Mouse (Mus musculus) forebrain, postnatal 0 days (tissue): ENCODE results near the gene Astn2. TPM values are rescaled to one million over a fixed set of nuclear protein-coding genes. Genes with fewer than 3 reads are reported as not detected.
A peak's percentile ranks its signal among the peaks of the same experiment; 100 is the strongest.

Source experiments
- ATAC-seq: fragments of 200-750 bp; cut with Nextera tagmentation; 2 replicates; pipeline ENCODE4 v1.8.0; 2017; ENCODE audit warnings: mild to moderate bottlenecking, moderate library complexity
- DNase-seq: peaks from one replicate; pipeline ENCODE4 v3.0.0-alpha.2; 2015
- H3K27ac ChIP-seq: fragments of 300-500 bp; sonication (generic); 2 replicates; pipeline ENCODE4 v1.5.1; 2014; ENCODE audit warnings: low read depth, mild to moderate bottlenecking, antibody characterized with exemption, low read length, moderate library complexity, mixed read lengths
- H3K27me3 ChIP-seq: fragments of 300-500 bp; sonication (generic); 2 replicates; pipeline ENCODE4 v1.6.1; 2014; ENCODE audit warnings: mild to moderate bottlenecking, low read length, mixed read lengths; ENCODE audit not compliant: insufficient read depth
- H3K36me3 ChIP-seq: fragments of 300-500 bp; sonication (generic); 2 replicates; pipeline ENCODE4 v1.6.1; 2014; ENCODE audit warnings: mild to moderate bottlenecking, moderate library complexity; ENCODE audit not compliant: insufficient read depth
- H3K4me1 ChIP-seq: fragments of 300-500 bp; sonication (generic); 2 replicates; pipeline ENCODE4 v1.6.1; 2014; ENCODE audit warnings: antibody characterized with exemption; ENCODE audit not compliant: insufficient read depth
- H3K4me2 ChIP-seq: fragments of 300-500 bp; sonication (generic); 2 replicates; pipeline ENCODE4 v1.6.1; 2014; ENCODE audit warnings: low read depth, mild to moderate bottlenecking, moderate library complexity
- H3K4me3 ChIP-seq: fragments of 300-500 bp; sonication (generic); 2 replicates; pipeline ENCODE4 v1.5.1; 2014; ENCODE audit warnings: low read depth, low read length, mixed read lengths
- H3K9ac ChIP-seq: fragments of 300-500 bp; sonication (generic); 2 replicates; pipeline ENCODE4 v1.6.1; 2014; ENCODE audit warnings: mild to moderate bottlenecking
- H3K9me3 ChIP-seq: fragments of 300-500 bp; sonication (generic); 2 replicates; pipeline ENCODE4 v1.6.1; 2016; ENCODE audit warnings: low read length
- CTCF ChIP-seq: sonication (generic); IDR thresholded peaks from 2 replicates; pipeline ENCODE4 v1.5.1; 2016; ENCODE audit warnings: antibody characterized with exemption, control low read depth, low read depth
- WGBS: fragments of 180-500 bp; shearing (Covaris S2); extraction: QIAGEN DNeasy Blood & Tissue Kit; methylation state at CpG from one replicate; pipeline ENCODE4 v1.1.7; 2014; 5-methylcytosine and 5-hydroxymethylcytosine counted together
- polyA plus RNA-seq: library from polyadenylated mRNA; unstranded; fragments of >200 nt; fragmentation: Nextera tagmentation; extraction: Ambion mirVana; gene quantifications from 2 replicates; pipeline ENCODE4 v1.2.1, GENCODE M21; 2015
- total RNA-seq: library from RNA; depleted of rRNA; stranded (reverse); fragments of >200 nt; gene quantifications from 2 replicates; pipeline ENCODE4 v1.2.3, GENCODE M21; 2014

Gene Astn2
- total and polyA plus RNA-seq, 2 experiments from 2014 or later, result 0.98 to 20.9 TPM

DNA sequence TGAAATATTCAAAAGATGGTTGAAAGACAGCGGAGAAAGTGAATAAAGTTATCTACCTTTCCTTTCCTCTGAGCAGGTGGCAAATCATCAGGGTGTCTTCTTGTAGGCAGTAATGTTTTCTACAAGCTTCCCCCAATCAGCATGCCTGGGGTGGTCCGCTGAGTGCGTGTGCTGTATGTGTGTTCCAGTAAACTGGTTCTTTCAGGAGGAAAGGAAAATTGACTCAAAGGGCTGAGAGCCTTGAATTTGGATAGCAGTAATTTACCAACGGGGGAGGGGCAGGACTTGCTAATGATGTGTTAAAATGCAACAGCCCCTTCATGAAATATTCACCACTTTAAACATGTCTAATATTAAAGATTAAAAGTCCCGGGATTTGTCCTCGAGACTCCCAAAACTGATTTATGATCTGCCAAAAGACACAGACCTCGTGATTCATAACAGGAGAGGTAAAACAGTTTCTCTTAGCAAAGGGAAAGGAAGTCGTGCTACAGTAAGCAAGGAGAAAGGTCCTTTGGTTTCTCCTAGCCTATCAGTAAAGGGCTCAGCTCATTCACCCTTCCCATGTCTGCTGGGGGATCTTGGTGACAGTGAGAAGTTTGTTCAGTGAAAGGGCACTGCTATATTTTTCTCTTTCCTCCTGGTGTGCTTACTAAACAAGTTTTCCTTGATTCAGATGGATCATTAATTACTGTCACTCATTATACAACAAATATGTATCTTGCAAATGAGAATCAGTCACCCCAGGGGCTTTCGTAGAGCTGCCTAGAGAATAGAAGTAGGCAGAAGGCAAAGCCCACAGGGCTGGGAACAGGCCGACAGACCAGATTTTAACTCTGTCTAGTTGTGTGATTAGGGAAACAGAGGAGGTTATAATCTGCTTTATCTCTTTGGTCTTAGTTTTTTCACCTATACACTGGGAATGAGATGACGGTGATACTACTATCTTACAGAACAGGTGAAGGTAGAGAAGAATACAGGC is 488.1 kb downstream of the Astn2 start:
- no peak for TF ChIP-seq CTCF
- no peak for DNase-seq
- peak; percentile 56; the same call in 1 of the 2 replicates for ATAC-seq

DNA sequence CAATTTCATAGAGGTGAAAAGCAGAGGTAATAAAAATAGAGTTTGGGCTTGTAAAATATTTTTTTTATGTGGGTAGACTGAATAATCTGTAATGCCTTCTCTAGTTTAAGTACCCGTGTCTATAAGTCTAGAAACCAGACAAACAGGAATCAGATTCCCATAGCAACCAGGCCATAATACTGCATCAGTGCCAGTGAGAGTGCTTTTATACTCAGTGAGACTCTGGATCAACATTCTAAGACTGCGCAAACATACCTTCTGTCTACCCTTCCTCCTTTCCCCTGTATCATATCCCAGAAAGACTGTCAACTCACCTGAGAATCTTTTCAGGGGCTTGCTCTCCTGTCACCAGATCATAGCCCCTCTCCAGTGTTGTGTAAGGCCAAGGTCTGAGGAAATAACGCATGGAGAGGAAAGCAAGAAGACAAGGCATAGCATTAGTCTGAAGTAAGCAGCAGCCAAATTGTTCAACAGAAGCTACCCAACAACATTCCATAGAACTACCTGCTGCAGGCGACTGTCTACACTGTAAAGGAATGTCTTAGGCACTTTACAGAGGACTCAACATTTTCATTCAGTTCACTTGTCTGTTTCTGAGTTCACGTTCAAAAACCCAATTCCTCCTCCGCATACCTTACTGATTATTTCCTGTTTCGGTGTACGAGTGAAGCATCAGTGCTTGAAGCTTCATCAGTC is 492.0 kb downstream of the Astn2 start:
- no peak for DNase-seq
- Histone ChIP-seq H3K4me2 (no peak overlapping the region), H3K4me1 (no peaks in the 10 kb centered on the region; the same call in 1 of the 2 replicates), H3K9me3 (no peaks in the 10 kb centered on the region), H3K36me3 (no peaks in the 10 kb centered on the region), H3K27ac (no peak overlapping the region), H3K27me3 (no peaks in the 10 kb centered on the region), H3K9ac (no peak overlapping the region), H3K4me3 (no peak overlapping the region)
- 84% methylated on average over 8 of the region's 8 CpGs for WGBS
- no peak; the same call in 1 of the 2 replicates for ATAC-seq
- TF ChIP-seq CTCF, result no peak

More for the DNA sequence above, 488.1 kb downstream of the Astn2 start:
- 46% methylated on average over 11 of the region's 11 CpGs for WGBS
- Histone ChIP-seq H3K27ac (no peak overlapping the region), H3K4me1 (no peaks in the 10 kb centered on the region), H3K9ac (no peak overlapping the region), H3K4me2 (no peak overlapping the region), H3K36me3 (no peaks in the 10 kb centered on the region), H3K27me3 (no peaks in the 10 kb centered on the region), H3K9me3 (no peaks in the 10 kb centered on the region), H3K4me3 (no peak overlapping the region)

DNA sequence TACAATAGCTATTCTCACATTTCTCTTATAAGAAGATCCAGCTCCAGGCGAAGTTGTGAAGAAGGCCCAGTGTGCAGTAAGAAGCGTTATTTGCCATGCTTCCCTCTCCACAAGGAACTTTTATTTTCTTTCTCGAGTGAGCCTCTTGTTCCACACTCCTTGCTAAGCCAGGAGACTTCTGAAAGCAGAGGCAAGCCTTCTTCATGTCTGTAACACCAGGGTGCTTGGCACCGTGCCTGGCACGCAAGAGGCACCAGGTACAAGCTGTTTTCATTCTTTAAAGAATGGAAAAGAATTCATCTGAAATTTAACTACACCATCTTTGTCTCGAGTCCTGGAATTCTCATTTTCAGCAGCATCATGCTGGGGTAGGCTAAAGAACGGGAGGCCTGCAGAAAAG is 496.8 kb downstream of the Astn2 start:
- WGBS, result 20% methylated on average over 7 of the region's 7 CpGs
- H3K4me1 ChIP-seq, result no peaks in the 10 kb centered on the region; the same call in 1 of the 2 replicates
- H3K4me3 ChIP-seq, result no peak overlapping the region
- H3K9ac ChIP-seq, result no peak overlapping the region
- no peak for TF ChIP-seq CTCF
- H3K36me3 ChIP-seq, result no peaks in the 10 kb centered on the region
- no peak overlapping the region for H3K4me2 ChIP-seq
- DNase-seq (no peak), ATAC-seq (no peak)
- no peak overlapping the region for H3K27ac ChIP-seq
- no peaks in the 10 kb centered on the region for H3K27me3 ChIP-seq
- no peaks in the 10 kb centered on the region for H3K9me3 ChIP-seq

DNA sequence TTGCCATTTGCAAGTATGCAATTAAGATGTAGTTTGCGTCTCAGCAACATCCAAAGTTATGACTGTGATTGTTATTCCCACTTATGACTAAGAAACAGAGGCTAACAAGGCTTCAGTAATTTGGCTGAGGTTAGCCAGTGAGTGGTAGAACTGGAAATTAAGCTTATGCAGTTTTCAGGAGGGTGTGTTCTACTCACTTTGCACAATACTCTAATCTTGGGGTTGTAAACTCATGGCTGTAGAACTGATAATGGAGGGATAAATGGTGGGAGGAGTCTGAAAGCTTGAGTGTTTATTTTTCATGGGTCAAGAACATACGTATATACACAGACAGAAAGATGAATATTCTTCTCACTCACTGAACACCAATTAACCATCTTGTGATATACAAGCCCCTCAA is 499.4 kb downstream of the Astn2 start:
- TF ChIP-seq CTCF, result no peak
- 78% methylated on average over 2 of the region's 2 CpGs for WGBS
- DNase-seq (no peak), ATAC-seq (no peak)
- no peak overlapping the region for H3K4me3 ChIP-seq
- H3K9ac ChIP-seq, result no peak overlapping the region
- H3K27me3 ChIP-seq, result no peaks in the 10 kb centered on the region
- no peak overlapping the region for H3K4me2 ChIP-seq
- no peaks in the 10 kb centered on the region for H3K36me3 ChIP-seq
- no peaks in the 10 kb centered on the region; the same call in 1 of the 2 replicates for H3K4me1 ChIP-seq
- H3K27ac ChIP-seq, result no peak overlapping the region
- no peaks in the 10 kb centered on the region for H3K9me3 ChIP-seq

DNA sequence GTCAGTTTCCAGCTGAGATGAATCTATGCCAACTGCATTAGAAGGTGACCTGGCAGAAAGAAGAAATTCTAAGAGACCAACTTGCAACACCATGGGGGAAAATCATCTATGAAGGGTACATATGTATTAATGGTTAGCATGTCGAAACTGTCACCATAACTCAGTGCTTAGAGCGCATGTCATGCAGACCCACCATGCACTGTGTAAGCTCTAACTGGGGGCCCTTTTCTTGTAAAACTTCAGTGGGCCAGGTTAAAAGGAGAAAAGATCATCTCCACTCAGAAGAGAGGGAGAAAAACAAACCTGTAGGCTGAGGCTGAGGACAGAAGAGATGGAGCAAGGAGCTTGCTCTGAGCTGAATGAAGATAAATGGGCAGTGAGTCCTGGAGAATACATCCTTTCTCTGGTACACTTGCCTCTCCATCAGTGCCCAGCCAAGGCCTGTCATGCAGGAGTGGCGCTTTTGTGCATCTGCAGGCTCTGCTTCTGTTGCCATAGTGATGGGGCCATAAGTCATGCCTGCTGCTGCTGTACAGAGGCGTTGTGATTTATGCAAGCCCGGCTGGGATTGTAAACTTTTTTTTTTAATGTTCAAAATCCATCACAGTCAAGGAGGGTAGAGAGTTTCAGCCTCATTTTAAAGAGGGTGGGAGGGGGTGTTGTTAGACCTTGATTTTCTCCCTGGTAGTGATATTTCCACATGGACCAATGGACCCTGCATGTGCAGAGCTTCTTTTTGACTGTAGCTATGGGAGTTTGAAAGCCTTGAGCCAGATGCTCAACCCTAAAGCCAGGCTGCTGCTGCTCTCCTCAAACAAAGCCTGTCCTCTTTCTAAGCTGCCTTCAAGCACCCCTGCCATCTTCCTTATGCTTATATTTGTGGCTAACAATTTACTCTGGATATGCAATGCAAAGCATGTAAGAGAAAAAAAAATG is 508.1 kb downstream of the Astn2 start:
- H3K27ac ChIP-seq, result no peak overlapping the region
- no peaks in the 10 kb centered on the region for H3K27me3 ChIP-seq
- no peak overlapping the region for H3K4me2 ChIP-seq
- H3K9me3 ChIP-seq, result no peaks in the 10 kb centered on the region
- H3K4me1 ChIP-seq, result peaks cover 8% of the 10 kb centered on the region; the same call in 1 of the 2 replicates
- H3K36me3 ChIP-seq, result no peaks in the 10 kb centered on the region
- no peak overlapping the region for H3K9ac ChIP-seq
- TF ChIP-seq CTCF, result no peak
- DNase-seq (peak; percentile 37), ATAC-seq (peak; percentile 90)
- WGBS, result 47% methylated on average over 5 of the region's 5 CpGs
- H3K4me3 ChIP-seq, result no peak overlapping the region

DNA sequence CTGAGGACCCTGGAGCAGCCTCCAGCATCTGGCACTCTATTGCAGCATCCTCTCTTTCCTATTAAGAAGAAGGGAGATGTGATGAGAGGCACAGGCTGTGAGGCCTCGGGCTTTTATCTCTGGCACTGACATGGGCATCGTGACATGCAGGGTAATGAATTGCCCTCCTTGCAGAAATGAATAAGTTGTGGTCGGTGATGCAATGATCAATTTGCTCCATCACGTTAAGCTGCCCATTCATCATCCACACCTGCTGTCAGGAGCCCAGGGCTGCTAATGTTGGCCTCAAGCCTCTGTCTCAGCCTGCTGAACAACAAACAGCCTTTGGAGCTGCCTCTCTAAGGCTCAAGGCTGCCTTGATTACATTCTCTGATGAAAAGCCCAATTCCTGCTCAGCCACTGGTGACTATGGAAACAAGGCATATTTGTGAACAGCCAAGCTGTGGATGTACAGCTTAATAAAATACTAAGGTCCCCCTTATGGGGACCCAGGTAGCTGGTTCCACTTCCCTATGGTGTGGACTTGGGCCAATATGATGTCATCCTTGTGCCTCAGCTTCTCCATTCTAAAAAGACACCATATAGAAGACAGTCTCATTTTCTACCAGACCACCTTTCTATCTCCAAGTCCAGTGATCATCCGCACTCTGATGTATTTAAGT is 515.9 kb downstream of the Astn2 start:
- ATAC-seq (peak; percentile 84), DNase-seq (peak; percentile 45)
- WGBS, result 21% methylated on average over 5 of the region's 5 CpGs
- TF ChIP-seq CTCF, result no peak
- Histone ChIP-seq H3K9me3 (no peaks in the 10 kb centered on the region), H3K27ac (no peak overlapping the region), H3K4me3 (no peak overlapping the region), H3K4me2 (no peak overlapping the region), H3K36me3 (no peaks in the 10 kb centered on the region), H3K27me3 (no peaks in the 10 kb centered on the region), H3K9ac (no peak overlapping the region), H3K4me1 (no peaks in the 10 kb centered on the region)
